Mouse (Mus musculus) CH12.LX (cell line): ENCODE measurements at regions not wholly inside any gene's neighbourhood (a gene's known extent, or its start where the extent isn't known, plus 50 kb on each side); places are given as distances from the start of the nearest gene placed in this dataset.
A peak's percentile ranks its signal among the peaks of the same experiment; 100 is the strongest.

Source experiments
- BHLHE40 ChIP-seq: IDR thresholded peaks from 2 replicates; pipeline ENCODE4 v1.6.1; 2011; ENCODE audit warnings: mild to moderate bottlenecking, low read depth, low read length, improper control_type of control experiment
- CHD2 ChIP-seq: IDR thresholded peaks from 2 replicates; pipeline ENCODE4 v1.6.1; 2011; ENCODE audit warnings: low read length, improper control_type of control experiment
- CTCF ChIP-seq, 2 experiments: IDR thresholded peaks in 1 of 2; conservative IDR thresholded peaks in 1 of 2; 2 replicates each; pipeline ENCODE4 v1.5.1; 2011 to 2012; ENCODE audit warnings: low read depth in 2 of 2, low read length in 2 of 2, improper control_type of control experiment in 1 of 2, inconsistent platforms in 1 of 2, mild to moderate bottlenecking in 1 of 2, moderate library complexity in 1 of 2
- EP300 ChIP-seq: IDR thresholded peaks from 2 replicates; pipeline ENCODE4 v1.6.1; 2011; ENCODE audit warnings: low read length, improper control_type of control experiment
- MAX ChIP-seq: IDR thresholded peaks from 2 replicates; pipeline ENCODE4 v1.6.1; 2011; ENCODE audit warnings: low read length, improper control_type of control experiment
- MEF2A ChIP-seq: IDR thresholded peaks from 2 replicates; pipeline ENCODE4 v1.6.1; 2014; ENCODE audit warnings: low read depth, mild to moderate bottlenecking, inconsistent platforms, low read length, improper control_type of control experiment, borderline replicate concordance
- MYC ChIP-seq: IDR thresholded peaks from 2 replicates; pipeline ENCODE4 v1.6.1; 2011; ENCODE audit warnings: low read depth, mild to moderate bottlenecking, improper control_type of control experiment, low read length
- POLR2A ChIP-seq: IDR thresholded peaks from 2 replicates; pipeline ENCODE4 v1.6.1; 2011; ENCODE audit warnings: low read depth, mild to moderate bottlenecking, improper control_type of control experiment, low read length
- SMC3 ChIP-seq: IDR thresholded peaks from 2 replicates; pipeline ENCODE4 v1.6.1; 2011; ENCODE audit warnings: low read depth, low read length, improper control_type of control experiment
- TBP ChIP-seq: conservative IDR thresholded peaks from 2 replicates; pipeline ENCODE4 v1.6.1; 2011; ENCODE audit warnings: low read depth, low read length, improper control_type of control experiment
- TCF12 ChIP-seq: IDR thresholded peaks from 2 replicates; pipeline ENCODE4 v1.6.1; 2014; ENCODE audit warnings: low read depth, mild to moderate bottlenecking, inconsistent platforms, low read length, improper control_type of control experiment
- UBTF ChIP-seq: IDR thresholded peaks from 2 replicates; pipeline ENCODE4 v1.6.1; 2012; ENCODE audit warnings: low read depth, mild to moderate bottlenecking, inconsistent platforms, low read length, improper control_type of control experiment, moderate library complexity
- USF1 ChIP-seq: IDR thresholded peaks from 2 replicates; pipeline ENCODE4 v1.6.1; 2014; ENCODE audit warnings: low read depth, mild to moderate bottlenecking, inconsistent platforms, low read length, improper control_type of control experiment
- ZKSCAN1 ChIP-seq: IDR thresholded peaks from 2 replicates; pipeline ENCODE4 v1.6.1; 2012; ENCODE audit warnings: low read depth, inconsistent platforms, low read length, improper control_type of control experiment, borderline replicate concordance

DNA sequence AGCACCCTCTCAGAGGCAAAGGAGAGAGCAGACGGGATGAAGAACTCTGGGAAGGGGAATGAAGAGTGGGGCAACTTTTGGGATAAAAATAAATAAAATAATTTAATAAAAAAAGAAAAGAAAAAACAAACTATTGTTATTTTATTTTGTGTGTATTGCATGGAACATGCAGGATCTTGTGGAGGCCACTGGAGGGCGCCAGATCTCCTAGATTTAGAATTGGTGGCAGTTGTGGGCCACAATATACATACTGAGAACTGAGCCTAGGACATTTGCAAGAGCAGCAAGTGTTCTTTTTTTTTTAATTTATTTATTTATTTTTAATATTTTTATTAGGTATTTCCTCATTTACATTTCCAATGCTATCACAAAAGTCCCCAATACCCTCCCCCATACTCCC, 110.2 kb upstream of the Tacr3 start:
- TF ChIP-seq CTCF (conservative IDR thresholded peaks at IDR 0.05 in 1 of 2, IDR thresholded peaks at IDR 0.05 in 1 of 2; ENCODE audit: low read depth in 2 of 2, low read length in 2 of 2) (peak; percentile 47 to 79; a peak in 3 of 4 replicates), BHLHE40 (no peak), ZKSCAN1 (no peak), USF1 (no peak), SMC3 (peak; percentile 65), EP300 (no peak), MYC (no peak), POLR2A (no peak), CHD2 (no peak), MAX (no peak), MEF2A (no peak), UBTF (no peak), TBP (no peak), TCF12 (no peak)
